Mouse (Mus musculus): ENCODE data around the gene Coa6. TPM values are rescaled to one million over a fixed set of nuclear protein-coding genes. Genes with fewer than 3 reads are reported as not detected.

Coa6 gene
- 65.7 and 66.6 TPM in 2 replicates for polyA plus RNA-seq (2015; fragmentation: Nextera tagmentation; extraction: Ambion mirVana)

- WGBS, result under 1% methylated on average over 61 of the region's 61 CpGs
Observed at GRCm38 (mm10) chr8:126422174-126422919, at the start of gene Coa6. Gene Coa6, plus strand, starts transcription at chr8:126422515.

GRCm38 (mm10) chr8:126379580-126379979 is 42.7 kb upstream of the Coa6 start:
- H3K9ac ChIP-seq (ENCODE audit: low read depth, low read length), result no peak overlapping the region
- no peaks in the 10 kb centered on the region for H3K27me3 ChIP-seq (replicated peaks; ENCODE audit: control insufficient read depth, insufficient read depth, low read length)
- no peak overlapping the region for H3K4me3 ChIP-seq (ENCODE audit: low read length)
- no peak overlapping the region for H3K27ac ChIP-seq (ENCODE audit: low read length)
- no peaks in the 10 kb centered on the region for H3K4me1 ChIP-seq (ENCODE audit: control insufficient read depth, insufficient read depth, low read length)
- no peak for ATAC-seq
- H3K36me3 ChIP-seq (ENCODE audit: control insufficient read depth, insufficient read depth, low read length), result no peaks in the 10 kb centered on the region
- H3K4me2 ChIP-seq (ENCODE audit: low read depth, low read length), result no peak overlapping the region
- 84% methylated on average over 6 of the region's 6 CpGs for WGBS
- no peaks in the 10 kb centered on the region for H3K9me3 ChIP-seq (ENCODE audit: control insufficient read depth, low read length)

More at GRCm38 (mm10) chr8:126422174-126422919, at the start of gene Coa6:
- H3K27me3 ChIP-seq (replicated peaks; ENCODE audit: control insufficient read depth, insufficient read depth, low read length), result no peaks in the 10 kb centered on the region
- H3K36me3 ChIP-seq (ENCODE audit: control insufficient read depth, insufficient read depth, low read length), result peaks cover 8% of the 10 kb centered on the region
- H3K9ac ChIP-seq (ENCODE audit: low read depth, low read length), result peak within 1 kb of the TSS; percentile 95
- ATAC-seq, result peak; percentile 99
- H3K4me2 ChIP-seq (ENCODE audit: low read depth, low read length), result peak within 1 kb of the TSS; percentile 87
- peaks cover 5% of the 10 kb centered on the region for H3K4me1 ChIP-seq (ENCODE audit: control insufficient read depth, insufficient read depth, low read length)
- H3K27ac ChIP-seq (ENCODE audit: low read length), result peak within 1 kb of the TSS; percentile 74
- no peaks in the 10 kb centered on the region for H3K9me3 ChIP-seq (ENCODE audit: control insufficient read depth, low read length)
- peak within 1 kb of the TSS; percentile 93 for H3K4me3 ChIP-seq (ENCODE audit: low read length)

DNA sequence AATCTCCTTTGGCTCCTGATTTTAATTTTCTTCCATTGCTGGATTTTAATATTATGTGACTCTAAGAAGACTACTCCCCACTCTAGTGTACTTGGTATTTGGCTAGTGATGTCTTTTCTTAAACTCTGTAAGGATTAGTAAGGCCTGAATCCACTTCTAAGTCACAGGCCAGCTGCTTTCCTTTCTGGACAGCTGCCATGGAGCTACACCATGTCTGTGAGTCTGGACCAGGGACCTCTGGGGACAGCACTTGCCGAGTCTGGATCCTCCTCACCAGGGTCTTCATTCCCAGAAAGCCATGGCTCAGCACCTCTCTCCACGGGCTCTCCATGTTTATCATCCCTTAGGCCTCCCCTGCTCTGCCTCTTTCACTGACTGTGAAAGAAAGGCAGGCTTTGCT is 42.2 kb upstream of the Coa6 start:
- Histone ChIP-seq H3K36me3 (ENCODE audit: control insufficient read depth, insufficient read depth, low read length) (no peaks in the 10 kb centered on the region), H3K4me1 (ENCODE audit: control insufficient read depth, insufficient read depth, low read length) (no peaks in the 10 kb centered on the region), H3K27ac (ENCODE audit: low read length) (no peak overlapping the region), H3K4me3 (ENCODE audit: low read length) (no peak overlapping the region), H3K4me2 (ENCODE audit: low read depth, low read length) (no peak overlapping the region), H3K9me3 (ENCODE audit: control insufficient read depth, low read length) (no peaks in the 10 kb centered on the region), H3K27me3 (replicated peaks; ENCODE audit: control insufficient read depth, insufficient read depth, low read length) (no peaks in the 10 kb centered on the region), H3K9ac (ENCODE audit: low read depth, low read length) (no peak overlapping the region)
- 44% methylated on average over 2 of the region's 2 CpGs for WGBS
- ATAC-seq, result no peak

- no peak overlapping the region for H3K4me3 ChIP-seq (ENCODE audit: low read length)
- no peaks in the 10 kb centered on the region for H3K27me3 ChIP-seq (replicated peaks; ENCODE audit: control insufficient read depth, insufficient read depth, low read length)
- H3K9ac ChIP-seq (ENCODE audit: low read depth, low read length), result no peak overlapping the region
- H3K27ac ChIP-seq (ENCODE audit: low read length), result no peak overlapping the region
- H3K4me1 ChIP-seq (ENCODE audit: control insufficient read depth, insufficient read depth, low read length), result no peaks in the 10 kb centered on the region
- no peak overlapping the region for H3K4me2 ChIP-seq (ENCODE audit: low read depth, low read length)
- WGBS, result 80% methylated on average over 7 of the region's 7 CpGs
- H3K9me3 ChIP-seq (ENCODE audit: control insufficient read depth, low read length), result no peaks in the 10 kb centered on the region
- ATAC-seq, result no peak
- no peaks in the 10 kb centered on the region for H3K36me3 ChIP-seq (ENCODE audit: control insufficient read depth, insufficient read depth, low read length)
Observed at GRCm38 (mm10) chr8:126381299-126381698, 41.0 kb upstream of the Coa6 start.

DNA sequence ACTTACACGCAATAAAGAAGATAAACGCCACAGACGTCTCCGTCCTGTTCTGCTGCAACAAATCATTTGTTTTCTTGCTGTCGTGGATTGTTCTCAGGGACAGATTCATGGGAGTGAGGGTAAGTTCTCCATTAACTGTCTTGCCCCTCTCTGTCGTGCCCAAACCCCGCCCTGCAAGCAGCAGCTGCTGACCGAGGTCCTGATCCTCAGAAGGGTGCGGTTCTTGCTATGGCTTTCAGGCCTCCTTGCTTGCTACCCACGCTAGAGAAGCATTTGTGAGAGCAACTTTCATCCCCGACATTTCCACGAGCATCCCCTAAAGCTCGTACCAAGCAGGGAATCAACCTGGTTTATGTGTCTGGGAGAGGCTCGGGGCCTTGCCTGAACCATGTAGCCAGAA is 40.1 kb upstream of the Coa6 start:
- Histone ChIP-seq H3K4me2 (ENCODE audit: low read depth, low read length) (no peak overlapping the region), H3K9ac (ENCODE audit: low read depth, low read length) (no peak overlapping the region), H3K27ac (ENCODE audit: low read length) (no peak overlapping the region), H3K36me3 (ENCODE audit: control insufficient read depth, insufficient read depth, low read length) (no peaks in the 10 kb centered on the region), H3K9me3 (ENCODE audit: control insufficient read depth, low read length) (no peaks in the 10 kb centered on the region), H3K27me3 (replicated peaks; ENCODE audit: control insufficient read depth, insufficient read depth, low read length) (no peaks in the 10 kb centered on the region), H3K4me1 (ENCODE audit: control insufficient read depth, insufficient read depth, low read length) (no peaks in the 10 kb centered on the region), H3K4me3 (ENCODE audit: low read length) (no peak overlapping the region)
- WGBS, result 34% methylated on average over 14 of the region's 14 CpGs
- no peak for ATAC-seq

GRCm38 (mm10) chr8:126382749-126383148 is 39.6 kb upstream of the Coa6 start:
- no peak overlapping the region for H3K9ac ChIP-seq (ENCODE audit: low read depth, low read length)
- H3K27me3 ChIP-seq (replicated peaks; ENCODE audit: control insufficient read depth, insufficient read depth, low read length), result no peaks in the 10 kb centered on the region
- H3K4me2 ChIP-seq (ENCODE audit: low read depth, low read length), result no peak overlapping the region
- ATAC-seq, result no peak
- H3K27ac ChIP-seq (ENCODE audit: low read length), result no peak overlapping the region
- no peaks in the 10 kb centered on the region for H3K36me3 ChIP-seq (ENCODE audit: control insufficient read depth, insufficient read depth, low read length)
- H3K4me3 ChIP-seq (ENCODE audit: low read length), result no peak overlapping the region
- WGBS, result 62% methylated on average over 5 of the region's 5 CpGs
- no peaks in the 10 kb centered on the region for H3K9me3 ChIP-seq (ENCODE audit: control insufficient read depth, low read length)
- no peaks in the 10 kb centered on the region for H3K4me1 ChIP-seq (ENCODE audit: control insufficient read depth, insufficient read depth, low read length)

- Histone ChIP-seq H3K4me1 (ENCODE audit: control insufficient read depth, insufficient read depth, low read length) (no peaks in the 10 kb centered on the region), H3K27ac (ENCODE audit: low read length) (no peak overlapping the region), H3K27me3 (replicated peaks; ENCODE audit: control insufficient read depth, insufficient read depth, low read length) (no peaks in the 10 kb centered on the region), H3K4me3 (ENCODE audit: low read length) (no peak overlapping the region), H3K9me3 (ENCODE audit: control insufficient read depth, low read length) (no peaks in the 10 kb centered on the region), H3K4me2 (ENCODE audit: low read depth, low read length) (no peak overlapping the region), H3K9ac (ENCODE audit: low read depth, low read length) (no peak overlapping the region), H3K36me3 (ENCODE audit: control insufficient read depth, insufficient read depth, low read length) (no peaks in the 10 kb centered on the region)
- 78% methylated on average over 4 of the region's 4 CpGs for WGBS
- no peak for ATAC-seq
Observed at GRCm38 (mm10) chr8:126387566-126387965, 34.7 kb upstream of the Coa6 start.

- no peak for ATAC-seq
- no peak overlapping the region for H3K9ac ChIP-seq (ENCODE audit: low read depth, low read length)
- no peaks in the 10 kb centered on the region for H3K4me1 ChIP-seq (ENCODE audit: control insufficient read depth, insufficient read depth, low read length)
Observed at GRCm38 (mm10) chr8:126391541-126391940, 30.8 kb upstream of the Coa6 start.

GRCm38 (mm10) chr8:126395386-126395785 is 26.9 kb upstream of the Coa6 start:
- Histone ChIP-seq H3K9ac (ENCODE audit: low read depth, low read length) (no peak overlapping the region), H3K4me3 (ENCODE audit: low read length) (no peak overlapping the region), H3K4me1 (ENCODE audit: control insufficient read depth, insufficient read depth, low read length) (no peaks in the 10 kb centered on the region), H3K4me2 (ENCODE audit: low read depth, low read length) (no peak overlapping the region), H3K27ac (ENCODE audit: low read length) (no peak overlapping the region), H3K27me3 (replicated peaks; ENCODE audit: control insufficient read depth, insufficient read depth, low read length) (no peaks in the 10 kb centered on the region), H3K36me3 (ENCODE audit: control insufficient read depth, insufficient read depth, low read length) (no peaks in the 10 kb centered on the region), H3K9me3 (ENCODE audit: control insufficient read depth, low read length) (no peaks in the 10 kb centered on the region)
- WGBS, result 74% methylated on average over 9 of the region's 9 CpGs
- ATAC-seq, result no peak

More at GRCm38 (mm10) chr8:126391541-126391940, 30.8 kb upstream of the Coa6 start:
- Histone ChIP-seq H3K36me3 (ENCODE audit: control insufficient read depth, insufficient read depth, low read length) (no peaks in the 10 kb centered on the region), H3K4me3 (ENCODE audit: low read length) (no peak overlapping the region), H3K9me3 (ENCODE audit: control insufficient read depth, low read length) (no peaks in the 10 kb centered on the region), H3K27ac (ENCODE audit: low read length) (no peak overlapping the region), H3K27me3 (replicated peaks; ENCODE audit: control insufficient read depth, insufficient read depth, low read length) (no peaks in the 10 kb centered on the region), H3K4me2 (ENCODE audit: low read depth, low read length) (no peak overlapping the region)
- WGBS, result 69% methylated on average over 2 of the region's 2 CpGs

- H3K4me1 ChIP-seq (ENCODE audit: control insufficient read depth, insufficient read depth, low read length), result no peaks in the 10 kb centered on the region
- H3K27me3 ChIP-seq (replicated peaks; ENCODE audit: control insufficient read depth, insufficient read depth, low read length), result no peaks in the 10 kb centered on the region
- no peaks in the 10 kb centered on the region for H3K9me3 ChIP-seq (ENCODE audit: control insufficient read depth, low read length)
- H3K27ac ChIP-seq (ENCODE audit: low read length), result no peak overlapping the region
- H3K9ac ChIP-seq (ENCODE audit: low read depth, low read length), result no peak overlapping the region
- no peak overlapping the region for H3K4me2 ChIP-seq (ENCODE audit: low read depth, low read length)
- 66% methylated on average over 5 of the region's 5 CpGs for WGBS
- H3K36me3 ChIP-seq (ENCODE audit: control insufficient read depth, insufficient read depth, low read length), result no peaks in the 10 kb centered on the region
- H3K4me3 ChIP-seq (ENCODE audit: low read length), result no peak overlapping the region
- ATAC-seq, result no peak
Observed at GRCm38 (mm10) chr8:126395917-126396316, 26.4 kb upstream of the Coa6 start.
